Mouse (Mus musculus) MEL (cell line): ENCODE measurements around the gene Ccdc92b.

Experiments
- MAX ChIP-seq: IDR thresholded peaks from 2 replicates; pipeline ENCODE4 v1.6.1; 2011; ENCODE audit warnings: low read length, improper control_type of control experiment
- MAZ ChIP-seq: IDR thresholded peaks from 2 replicates; pipeline ENCODE4 v1.6.1; 2012; ENCODE audit warnings: low read depth, mild to moderate bottlenecking, inconsistent platforms, low read length, improper control_type of control experiment
- NRF1 ChIP-seq: IDR thresholded peaks from 2 replicates; pipeline ENCODE4 v1.6.1; 2014; ENCODE audit warnings: low read depth, mild to moderate bottlenecking, inconsistent platforms, low read length, improper control_type of control experiment, moderate library complexity; ENCODE audit not compliant: poor library complexity, insufficient read depth, severe bottlenecking
- POLR2A ChIP-seq, 2 experiments: IDR thresholded peaks; 2 replicates each; pipeline ENCODE4 v1.6.1; 2011 to 2012; ENCODE audit warnings: low read length in 2 of 2, mild to moderate bottlenecking in 2 of 2, control low read depth in 1 of 2, improper control_type of control experiment in 1 of 2, low read depth in 1 of 2, moderate library complexity in 1 of 2; ENCODE audit not compliant: control insufficient read depth in 1 of 2, insufficient read depth in 1 of 2, poor library complexity in 1 of 2
- ZC3H11A ChIP-seq: IDR thresholded peaks from 2 replicates; pipeline ENCODE4 v1.6.1; 2012; ENCODE audit warnings: low read depth, mild to moderate bottlenecking, inconsistent platforms, low read length, improper control_type of control experiment

GRCm38 (mm10) chr11:74661641-74662040, 42.2 kb downstream of the Ccdc92b start:
- TF ChIP-seq ZC3H11A (no peak), MAZ (no peak), MAX (no peak), NRF1 (no peak), POLR2A (IDR thresholded peaks at IDR 0.05; ENCODE audit: control insufficient read depth in 1 of 2, insufficient read depth in 1 of 2, low read depth in 1 of 2, low read length in 2 of 2, poor library complexity in 1 of 2) (no peak)
